Mouse (Mus musculus): Measurements from ENCODE around the gene Wdfy3. TPM values are rescaled to one million over a fixed set of nuclear protein-coding genes. Genes with fewer than 3 reads are reported as not detected.

The Wdfy3 gene
- total RNA-seq, 4 experiments from 2014 or later = 111 to 138 (median 122) TPM

GRCm38 (mm10) chr5:101836221-101836620, 233.5 kb downstream of the Wdfy3 start:
- DNase-seq (ENCODE audit: low spot score in 2 of 2) = no peak

DNA sequence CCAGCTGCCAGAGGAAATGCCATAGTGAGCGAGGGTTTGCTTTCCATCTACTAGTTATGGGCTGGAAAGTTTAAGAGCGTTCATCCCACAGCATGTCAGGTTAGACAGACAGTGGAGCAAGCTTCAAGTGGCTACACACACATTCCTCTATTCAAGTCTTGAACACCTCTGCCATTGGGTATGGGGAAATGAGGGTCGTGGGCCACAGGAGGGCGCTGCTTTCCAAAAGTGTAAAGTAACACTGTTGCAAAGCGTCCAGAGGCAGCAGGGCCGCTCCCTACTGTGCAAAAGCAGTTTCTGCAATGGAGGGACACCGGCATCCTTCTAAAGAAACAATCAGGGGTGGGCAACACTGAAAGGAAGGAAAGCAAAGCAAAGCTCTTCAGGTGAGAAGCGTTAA, 235.8 kb downstream of the Wdfy3 start:
- DNase-seq (ENCODE audit: low spot score in 2 of 2) = no peak

DNA sequence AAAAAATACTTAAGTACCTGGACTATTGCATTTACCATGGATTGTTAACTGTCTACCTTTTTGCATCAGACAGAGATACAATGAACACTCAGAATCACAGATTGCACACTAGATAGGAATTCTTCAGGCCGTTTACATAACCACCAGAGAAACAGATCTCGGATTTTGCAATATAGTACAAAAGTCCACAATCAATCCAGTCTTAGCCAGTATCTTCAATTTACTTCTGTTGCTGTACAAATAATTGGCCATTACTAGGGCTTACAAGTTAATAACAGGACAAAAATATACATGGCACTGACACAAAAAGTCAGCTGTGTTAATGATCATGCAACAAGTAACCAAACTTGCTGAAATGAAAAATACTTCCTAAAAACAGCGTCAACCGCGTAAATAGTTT, 236.7 kb downstream of the Wdfy3 start:
- DNase-seq (ENCODE audit: low spot score in 2 of 2) = no peak

- no peak for DNase-seq (ENCODE audit: low spot score in 2 of 2)
These were observed 237.7 kb downstream of the Wdfy3 start for GRCm38 (mm10) chr5:101832042-101832441.

GRCm38 (mm10) chr5:101830180-101830579, 239.5 kb downstream of the Wdfy3 start:
- DNase-seq (ENCODE audit: low spot score in 2 of 2) = no peak

GRCm38 (mm10) chr5:101828932-101829331, 240.8 kb downstream of the Wdfy3 start:
- DNase-seq (ENCODE audit: low spot score in 2 of 2) = no peak

DNA sequence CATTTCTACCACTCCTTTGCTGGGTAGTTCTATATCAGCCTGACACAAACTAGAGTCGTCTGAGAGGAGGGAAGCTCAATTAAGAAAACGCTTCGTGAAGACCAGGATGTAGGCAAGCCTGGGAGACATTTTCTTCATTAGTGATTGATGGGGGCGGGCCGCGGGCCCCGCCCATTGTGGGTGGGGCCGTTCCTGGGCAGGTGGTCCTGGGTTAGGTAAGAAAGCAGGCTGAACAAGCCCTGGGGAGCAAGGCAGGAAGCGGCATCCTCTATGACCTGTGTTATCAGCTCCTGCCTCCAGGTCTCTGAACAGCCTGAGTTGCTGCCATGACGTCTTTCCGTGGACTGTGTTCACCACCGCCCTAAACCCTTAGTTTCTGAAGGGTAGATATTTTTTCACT, 242.2 kb downstream of the Wdfy3 start:
- no peak for DNase-seq (ENCODE audit: low spot score in 2 of 2)

- DNase-seq (ENCODE audit: low spot score in 2 of 2) = no peak
These were observed 243.2 kb downstream of the Wdfy3 start for GRCm38 (mm10) chr5:101826531-101826970.

- DNase-seq (ENCODE audit: low spot score in 2 of 2) = no peak
These were observed 244.4 kb downstream of the Wdfy3 start for GRCm38 (mm10) chr5:101825111-101825911.

GRCm38 (mm10) chr5:101822311-101822670, 247.4 kb downstream of the Wdfy3 start:
- no peak for DNase-seq (ENCODE audit: low spot score in 2 of 2)

DNA sequence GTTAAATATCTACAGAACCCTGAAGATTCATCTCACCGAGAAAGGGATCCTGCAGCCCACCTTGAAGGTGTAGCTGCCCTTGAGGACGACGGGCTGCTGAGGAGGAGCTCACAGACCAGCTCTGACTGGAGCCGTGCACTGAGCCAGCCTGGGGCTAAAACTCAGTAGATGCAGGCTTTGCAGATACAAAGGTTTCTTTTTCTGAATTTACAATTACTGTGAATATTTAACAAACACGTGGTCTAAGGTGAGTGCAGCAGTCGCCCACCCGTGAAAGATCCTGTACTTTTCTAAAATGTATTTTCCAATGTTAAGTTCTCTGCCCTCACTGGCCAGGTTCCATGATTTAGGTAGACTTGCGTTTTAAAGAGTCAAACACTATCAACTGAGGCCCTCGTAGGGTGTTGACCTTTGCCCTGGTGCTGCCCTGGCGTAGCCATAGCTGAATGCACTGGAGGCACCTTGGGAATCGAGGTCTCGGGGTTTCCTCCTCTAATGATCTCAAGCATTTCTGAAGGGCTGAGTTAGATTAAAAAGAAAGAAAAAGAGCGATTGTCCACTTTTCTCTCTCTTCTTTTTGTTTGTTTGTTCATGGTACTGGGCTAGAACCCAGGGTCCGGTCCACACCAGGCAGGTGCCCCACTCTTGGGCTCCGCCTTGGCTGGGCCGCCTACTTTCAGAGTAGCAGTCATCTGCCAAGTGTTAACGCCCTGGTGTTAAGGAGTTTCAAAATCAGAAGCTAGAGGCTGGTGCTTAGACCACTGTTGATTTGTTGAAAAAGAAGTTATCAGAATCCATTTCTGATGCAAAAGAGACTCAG, 248.0 kb downstream of the Wdfy3 start:
- DNase-seq (ENCODE audit: low spot score in 2 of 2) = no peak

GRCm38 (mm10) chr5:101821052-101821451, 248.7 kb downstream of the Wdfy3 start:
- DNase-seq (ENCODE audit: low spot score in 2 of 2) = no peak

GRCm38 (mm10) chr5:101819844-101820243, 249.9 kb downstream of the Wdfy3 start:
- no peak for DNase-seq (ENCODE audit: low spot score in 2 of 2)

GRCm38 (mm10) chr5:101819216-101819615, 250.5 kb downstream of the Wdfy3 start:
- DNase-seq (ENCODE audit: low spot score in 2 of 2) = no peak

GRCm38 (mm10) chr5:101816822-101817221, 252.9 kb downstream of the Wdfy3 start:
- DNase-seq (ENCODE audit: low spot score in 2 of 2) = no peak

- no peak for DNase-seq (ENCODE audit: low spot score in 2 of 2)
These were observed 258.2 kb downstream of the Wdfy3 start for GRCm38 (mm10) chr5:101811296-101812169.

DNA sequence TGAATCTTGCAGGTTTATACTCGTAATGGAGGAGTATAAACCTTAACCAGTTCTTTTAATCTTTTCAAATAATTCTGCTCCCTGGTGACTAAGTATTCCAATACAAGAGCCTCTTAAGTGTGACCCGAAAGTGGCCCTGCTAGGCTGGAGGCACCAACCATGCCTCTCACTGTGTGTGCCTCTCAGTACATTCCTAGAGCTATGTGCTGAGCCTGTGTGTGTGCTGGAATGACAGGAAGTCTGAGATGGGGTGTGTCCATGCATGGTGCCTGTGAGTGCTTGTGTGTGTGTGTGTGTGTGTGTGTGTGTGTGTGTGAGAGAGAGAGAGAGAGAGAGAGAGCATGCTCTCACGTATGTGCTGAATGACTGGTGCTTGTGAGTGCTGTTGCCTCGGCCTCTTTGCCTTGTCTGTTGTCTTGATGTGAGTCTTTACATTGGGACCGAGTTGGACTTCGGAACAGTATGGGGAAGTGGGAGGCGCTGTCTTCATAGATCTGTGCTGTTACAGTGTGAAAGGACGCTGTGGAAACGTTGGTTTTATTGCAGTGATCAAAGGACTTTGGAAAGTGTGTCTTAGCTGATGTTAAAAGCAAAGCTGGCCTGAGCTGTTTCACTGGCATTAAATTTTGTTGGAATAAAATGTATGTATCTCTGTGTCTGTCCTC, 267.2 kb downstream of the Wdfy3 start:
- no peak for DNase-seq (ENCODE audit: low spot score in 2 of 2)

GRCm38 (mm10) chr5:101801891-101802290, 267.8 kb downstream of the Wdfy3 start:
- DNase-seq (ENCODE audit: low spot score in 2 of 2) = no peak

GRCm38 (mm10) chr5:101792665-101793064, 277.1 kb downstream of the Wdfy3 start:
- no peak for DNase-seq (ENCODE audit: low spot score in 2 of 2)

GRCm38 (mm10) chr5:101790560-101790959, 279.2 kb downstream of the Wdfy3 start:
- DNase-seq (ENCODE audit: low spot score in 2 of 2) = no peak

DNA sequence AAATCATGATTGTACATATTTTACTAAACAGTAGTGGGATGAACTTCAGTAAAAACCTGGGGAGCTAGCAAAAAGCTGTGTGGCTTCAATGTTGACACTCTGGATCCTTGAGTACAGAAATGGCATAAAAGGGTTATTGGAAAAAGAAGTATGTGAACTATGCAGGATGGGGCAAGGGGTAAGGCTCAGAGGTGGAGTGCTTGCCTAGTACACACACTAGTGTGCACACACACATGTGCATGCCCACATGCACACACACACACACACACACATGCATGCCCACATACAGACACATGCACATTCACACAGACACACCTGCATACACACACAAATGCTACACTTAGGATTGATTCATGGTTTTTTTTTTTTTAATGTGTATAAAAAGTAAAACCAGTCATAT, 280.0 kb downstream of the Wdfy3 start:
- no peak for DNase-seq (ENCODE audit: low spot score in 2 of 2)
